Mouse (Mus musculus): ENCODE results near the gene Ffar3. TPM values are rescaled to one million over a fixed set of nuclear protein-coding genes. Genes with fewer than 3 reads are reported as not detected.

Ffar3 gene
- total and polyA plus RNA-seq, 3 experiments = not detected

GRCm38 (mm10) chr7:30863386-30863785, 7.4 kb upstream of the Ffar3 start:
- H3K27ac ChIP-seq (ENCODE audit: insufficient read depth, low read depth) = no peak overlapping the region
- H3K27me3 ChIP-seq (replicated peaks) = no peaks in the 10 kb centered on the region
- H3K4me3 ChIP-seq (replicated peaks in 1 of 3; ENCODE audit: low read depth in 2 of 3, low read length in 2 of 3, poor library complexity in 1 of 3) = no peak overlapping the region
- no peaks in the 10 kb centered on the region for H3K9me3 ChIP-seq (replicated peaks; ENCODE audit: low read length)
- H3K36me3 ChIP-seq (replicated peaks in 1 of 2; ENCODE audit: control insufficient read depth in 1 of 2, insufficient read depth in 1 of 2, low read length in 1 of 2) = peaks cover 16 to 77% of the 10 kb centered on the region in 2 experiments
- in situ Hi-C loops (cut with MboI; ENCODE audit: low pct_ligation_motif_present, low pct_unique_long_range_greater_than_20kb, low sequenced_read_pairs) (no loop called here), dilution Hi-C loops (cut with MboI; ENCODE audit: extremely low pct_ligation_motif_present, extremely low pct_unique_long_range_greater_than_20kb, low sequenced_read_pairs) (no loop called here)
- H3K4me1 ChIP-seq (ENCODE audit: control insufficient read depth in 1 of 2, insufficient read depth in 2 of 2) = peaks cover 6 to 61% of the 10 kb centered on the region in 2 experiments
- no peaks in the 10 kb centered on the region for H3K79me2 ChIP-seq (replicated peaks; ENCODE audit: control insufficient read depth, extremely low read depth, insufficient read depth, poor library complexity, severe bottlenecking)
- no peak for TF ChIP-seq MAX (IDR thresholded peaks at IDR 0.05; ENCODE audit: low read length)
- TF ChIP-seq CHD1 (IDR thresholded peaks at IDR 0.05; ENCODE audit: low read depth, low read length) = no peak
- no peak for TF ChIP-seq MEF2A (IDR thresholded peaks at IDR 0.05; ENCODE audit: borderline replicate concordance, low read depth, low read length)
- TF ChIP-seq TCF12 (IDR thresholded peaks at IDR 0.05; ENCODE audit: low read depth, low read length) = no peak
- TF ChIP-seq MAZ (IDR thresholded peaks at IDR 0.05; ENCODE audit: low read depth, low read length) = no peak
- no peak for TF ChIP-seq E2F4 (IDR thresholded peaks at IDR 0.05; ENCODE audit: insufficient replicate concordance, low read depth, low read length)
- no peak for DNase-seq (ENCODE audit: extremely low read depth)
- H3K4me2 ChIP-seq (ENCODE audit: insufficient read depth, low read depth, poor library complexity, severe bottlenecking) = no peak overlapping the region
- H3K9ac ChIP-seq (ENCODE audit: insufficient read depth, low read depth) = no peak overlapping the region

- dilution Hi-C loops (cut with MboI; ENCODE audit: extremely low pct_ligation_motif_present, extremely low pct_unique_long_range_greater_than_20kb, low sequenced_read_pairs) = no loop called here
- H3K27me3 ChIP-seq (replicated peaks) = no peaks in the 10 kb centered on the region
- in situ Hi-C loops (cut with MboI; ENCODE audit: low pct_ligation_motif_present, low pct_unique_long_range_greater_than_20kb, low sequenced_read_pairs) = no loop called here
- H3K4me2 ChIP-seq (ENCODE audit: insufficient read depth, low read depth, poor library complexity, severe bottlenecking) = no peak within 1 kb of the TSS
- H3K9me3 ChIP-seq (replicated peaks; ENCODE audit: low read length) = no peaks in the 10 kb centered on the region
- H3K4me3 ChIP-seq (replicated peaks in 1 of 3; ENCODE audit: low read depth in 2 of 3, low read length in 2 of 3, poor library complexity in 1 of 3) = no peak within 1 kb of the TSS
- no peak for DNase-seq (ENCODE audit: extremely low read depth)
- H3K27ac ChIP-seq (ENCODE audit: insufficient read depth, low read depth) = no peak within 1 kb of the TSS
- no peak within 1 kb of the TSS for H3K9ac ChIP-seq (ENCODE audit: insufficient read depth, low read depth)
- H3K79me2 ChIP-seq (replicated peaks; ENCODE audit: control insufficient read depth, extremely low read depth, insufficient read depth, poor library complexity, severe bottlenecking) = no peaks in the 10 kb centered on the region
- TF ChIP-seq USF1 (IDR thresholded peaks at IDR 0.05; ENCODE audit: low read depth, low read length) (no peak), ZC3H11A (IDR thresholded peaks at IDR 0.05; ENCODE audit: low read depth, low read length) (no peak)
- peaks cover 11 to 69% of the 10 kb centered on the region in 2 experiments for H3K4me1 ChIP-seq (ENCODE audit: control insufficient read depth in 1 of 2, insufficient read depth in 2 of 2)
- peaks cover 4 to 58% of the 10 kb centered on the region in 2 experiments for H3K36me3 ChIP-seq (replicated peaks in 1 of 2; ENCODE audit: control insufficient read depth in 1 of 2, insufficient read depth in 1 of 2, low read length in 1 of 2)
These were observed 5.5 kb upstream of the Ffar3 start, which contains the start of gene Ffar1 for GRCm38 (mm10) chr7:30861464-30861863. Gene Ffar1 (minus strand): TSS chr7:30861564.

- Histone ChIP-seq H3K79me2 (replicated peaks; ENCODE audit: control insufficient read depth, extremely low read depth, insufficient read depth, poor library complexity, severe bottlenecking) (no peaks in the 10 kb centered on the region), H3K27ac (ENCODE audit: insufficient read depth, low read depth) (no peak overlapping the region), H3K4me3 (replicated peaks in 1 of 3; ENCODE audit: low read depth in 2 of 3, low read length in 2 of 3, poor library complexity in 1 of 3) (peak overlapping the region in 1 of 3 experiments; percentile 31), H3K4me1 (ENCODE audit: control insufficient read depth in 1 of 2, insufficient read depth in 2 of 2) (peaks cover 11 to 57% of the 10 kb centered on the region in 2 experiments), H3K9me3 (replicated peaks; ENCODE audit: low read length) (no peaks in the 10 kb centered on the region), H3K9ac (ENCODE audit: insufficient read depth, low read depth) (no peak overlapping the region), H3K4me2 (ENCODE audit: insufficient read depth, low read depth, poor library complexity, severe bottlenecking) (peak overlapping the region; percentile 56), H3K27me3 (replicated peaks) (no peaks in the 10 kb centered on the region), H3K36me3 (replicated peaks in 1 of 2; ENCODE audit: control insufficient read depth in 1 of 2, insufficient read depth in 1 of 2, low read length in 1 of 2) (peaks cover 0 to 41% of the 10 kb centered on the region in 2 experiments)
- dilution Hi-C loops (cut with MboI; ENCODE audit: extremely low pct_ligation_motif_present, extremely low pct_unique_long_range_greater_than_20kb, low sequenced_read_pairs) = no loop called here
- peak; percentile 76 for DNase-seq (ENCODE audit: extremely low read depth)
- in situ Hi-C loops (cut with MboI; ENCODE audit: low pct_ligation_motif_present, low pct_unique_long_range_greater_than_20kb, low sequenced_read_pairs) = no loop called here
- TF ChIP-seq JUND (conservative IDR thresholded peaks at IDR 0.05; ENCODE audit: low read depth, low read length) (no peak), MAZ (IDR thresholded peaks at IDR 0.05; ENCODE audit: low read depth, low read length) (0 out of 2 replicates have a peak, but pooled peaks have one; percentile 86), TBP (conservative IDR thresholded peaks at IDR 0.05; ENCODE audit: low read depth, low read length) (no peak), ELF1 (IDR thresholded peaks at IDR 0.05; ENCODE audit: low read depth, low read length) (no peak), SIN3A (IDR thresholded peaks at IDR 0.05; ENCODE audit: low read length) (no peak; the same call in 1 of the 2 replicates), IRF4 (IDR thresholded peaks at IDR 0.05; ENCODE audit: low read depth, low read length) (no peak), E2F4 (IDR thresholded peaks at IDR 0.05; ENCODE audit: insufficient replicate concordance, low read depth, low read length) (no peak), RCOR1 (conservative IDR thresholded peaks at IDR 0.05; ENCODE audit: low read depth, low read length) (no peak), JUN (IDR thresholded peaks at IDR 0.05; ENCODE audit: insufficient read depth, low read depth, low read length) (no peak), HCFC1 (IDR thresholded peaks at IDR 0.05; ENCODE audit: low read depth, low read length) (no peak), KAT2A (IDR thresholded peaks at IDR 0.05; ENCODE audit: insufficient replicate concordance, low read length) (no peak), ZKSCAN1 (IDR thresholded peaks at IDR 0.05; ENCODE audit: borderline replicate concordance, low read depth, low read length) (no peak), USF1 (IDR thresholded peaks at IDR 0.05; ENCODE audit: low read depth, low read length) (no peak), PAX5 (IDR thresholded peaks at IDR 0.05; ENCODE audit: low read length) (no peak), CHD2 (IDR thresholded peaks at IDR 0.05; ENCODE audit: low read length) (peak; percentile 85), MEF2A (IDR thresholded peaks at IDR 0.05; ENCODE audit: borderline replicate concordance, low read depth, low read length) (0 out of 2 replicates have a peak, but pooled peaks have one; percentile 19), ZC3H11A (IDR thresholded peaks at IDR 0.05; ENCODE audit: low read depth, low read length) (no peak), ZMIZ1 (IDR thresholded peaks at IDR 0.05; ENCODE audit: low read depth, low read length) (no peak), RAD21 (IDR thresholded peaks at IDR 0.05; ENCODE audit: low read depth, low read length) (peak; percentile 43)
These were observed 3.8 kb upstream of the Ffar3 start for GRCm38 (mm10) chr7:30859635-30860402.
